Mouse (Mus musculus) T-helper 2 cell (primary cell): Measurements from ENCODE around the gene Rpl10a.
"Not testable (repeated sequence)": the region's sequence is repeated elsewhere in the genome, so short reads cannot be mapped to it uniquely, and the experiment has no call there.

Experiments
- in situ Hi-C: fragments of 300-600 bp; cut with MboI, MseI; formaldehyde crosslinking; loops from one replicate; pipeline ENCODE4 v1.15.1; 2025; ENCODE audit warnings: high pct_unique_total_duplicates

The Rpl10a gene

DNA sequence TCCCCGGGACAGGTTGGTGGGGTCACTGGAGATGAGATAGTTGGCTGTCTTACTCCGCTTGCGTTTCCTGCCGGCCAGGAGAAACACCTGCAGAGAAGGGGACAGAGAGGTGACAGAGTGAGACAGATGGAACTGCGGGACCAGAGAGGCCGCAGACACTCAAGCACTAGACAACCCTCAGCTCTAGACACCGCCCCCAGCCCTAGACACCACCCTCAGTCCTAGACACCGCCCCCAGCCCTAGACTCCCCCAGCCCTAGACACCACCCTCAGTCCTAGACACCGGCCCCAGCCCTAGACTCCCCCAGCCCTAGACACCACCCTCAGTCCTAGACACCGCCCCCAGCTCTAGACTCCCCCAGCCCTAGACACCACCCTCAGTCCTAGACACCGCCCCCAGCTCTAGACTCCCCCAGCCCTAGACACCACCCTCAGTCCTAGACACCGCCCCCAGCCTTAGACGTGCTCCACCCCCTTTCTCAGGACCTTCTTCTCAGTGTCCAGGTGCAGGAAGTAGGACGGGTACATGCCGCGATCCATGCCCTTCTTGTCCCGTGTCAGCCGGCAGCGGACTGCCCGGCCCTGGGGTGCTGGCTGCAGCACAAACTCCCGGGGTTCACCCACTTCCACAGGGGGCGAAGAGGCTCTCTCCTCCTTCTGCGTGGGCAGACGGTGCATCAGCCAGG is 30.4 kb downstream of the Rpl10a start:
- in situ Hi-C loops, result not testable (repeated sequence)

DNA sequence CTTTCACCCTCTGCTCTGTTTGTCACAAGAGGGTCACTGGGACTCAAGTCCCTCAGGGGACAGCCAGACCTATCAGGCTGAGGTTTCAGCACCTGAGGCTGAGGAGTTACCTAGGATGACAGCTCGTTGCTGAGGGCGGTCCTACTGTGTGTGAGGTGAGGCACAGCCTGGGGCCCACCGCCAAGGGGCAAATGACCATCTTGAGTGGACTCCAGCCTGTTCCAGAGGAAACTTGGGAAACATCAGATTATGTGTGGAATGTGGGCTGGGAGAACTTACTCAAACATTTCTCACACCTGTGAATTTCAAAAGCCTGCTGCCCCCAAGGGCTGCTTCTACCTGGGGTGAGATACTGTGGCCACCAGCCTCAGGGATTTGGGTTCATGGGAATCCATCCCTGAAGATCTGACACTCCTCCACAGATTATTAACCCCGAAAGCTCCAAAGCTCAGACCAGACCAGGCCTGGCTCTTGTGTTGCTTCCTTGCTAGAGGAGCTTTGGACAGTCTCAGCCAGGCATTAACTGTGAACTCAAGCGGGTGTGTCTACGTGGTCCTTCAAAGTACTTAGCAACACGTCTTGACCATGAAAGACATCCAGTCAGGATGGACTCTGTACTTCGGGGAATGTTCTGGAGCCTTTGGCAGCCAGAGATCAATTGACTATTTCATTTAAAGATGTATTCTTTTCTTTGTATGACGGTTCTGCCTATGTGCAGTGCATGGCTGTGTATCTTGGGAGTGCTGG is 32.4 kb downstream of the Rpl10a start:
- in situ Hi-C loops, result no loop called here

DNA sequence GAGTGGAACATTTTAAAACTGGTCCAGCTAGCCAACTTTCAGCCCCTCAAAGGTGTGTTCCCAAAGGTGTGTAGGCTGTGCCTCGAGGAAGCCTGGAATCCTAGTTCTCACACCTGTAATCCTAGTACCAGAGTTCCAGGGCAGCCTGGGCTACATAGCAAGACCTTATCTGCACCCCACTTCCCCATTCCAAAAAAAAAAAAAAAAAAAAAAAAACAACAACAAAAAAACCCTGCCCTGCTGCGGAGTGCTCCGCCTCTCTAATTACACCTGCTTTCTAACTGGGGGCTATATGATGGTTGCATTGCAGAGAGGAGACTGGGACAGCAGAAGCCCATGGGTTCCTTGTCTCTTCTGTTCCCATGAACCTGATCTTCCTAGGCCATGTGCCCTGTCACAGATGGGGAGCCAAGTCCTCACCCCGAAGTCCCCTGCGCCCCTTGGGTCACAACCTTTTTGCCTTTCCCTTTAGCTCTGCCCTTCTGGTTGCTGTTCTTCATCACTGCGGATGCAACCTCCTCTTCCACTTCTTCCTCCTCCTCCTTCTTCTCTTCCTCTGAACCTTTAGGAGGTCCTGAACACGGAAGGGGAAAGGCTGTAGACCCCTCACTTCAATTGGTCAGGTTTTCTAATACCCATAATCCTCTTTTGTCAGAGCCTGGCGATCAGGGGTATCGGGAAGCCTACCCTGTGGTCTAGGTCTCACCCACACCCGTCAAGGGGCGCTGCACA is 33.8 kb downstream of the Rpl10a start:
- in situ Hi-C loops, result no loop called here

DNA sequence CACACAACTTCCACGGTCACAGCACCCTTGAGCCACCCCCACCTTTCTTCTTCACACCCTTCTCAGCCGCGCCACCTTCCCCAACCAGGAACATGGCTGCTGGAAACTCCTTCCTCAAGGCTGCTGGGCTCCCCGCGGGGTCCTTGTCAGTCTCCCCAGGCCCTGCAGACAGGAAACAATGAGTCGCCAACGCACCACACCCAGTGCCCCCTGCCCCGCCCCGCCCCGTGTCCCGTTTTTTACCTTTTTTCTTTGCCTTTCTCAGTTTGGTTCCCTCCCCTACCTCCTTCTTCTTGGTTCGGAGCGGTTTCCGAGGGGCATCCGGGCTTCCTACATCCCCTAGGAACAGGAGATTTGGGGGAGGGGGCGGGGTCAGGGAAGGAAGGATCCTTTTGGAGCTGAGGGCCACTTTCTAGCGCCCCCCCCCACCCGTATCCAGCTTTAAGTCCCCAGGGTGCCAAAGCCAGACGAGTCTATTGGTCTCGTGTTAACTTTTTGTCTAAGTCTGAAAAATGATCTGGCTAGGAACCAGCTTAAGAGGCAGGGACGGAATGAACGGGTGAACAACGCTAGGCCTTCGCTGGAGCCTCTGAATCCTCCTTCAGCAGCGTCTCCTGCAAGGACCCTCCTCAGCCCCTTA is 34.5 kb downstream of the Rpl10a start:
- in situ Hi-C loops, result no loop called here

DNA sequence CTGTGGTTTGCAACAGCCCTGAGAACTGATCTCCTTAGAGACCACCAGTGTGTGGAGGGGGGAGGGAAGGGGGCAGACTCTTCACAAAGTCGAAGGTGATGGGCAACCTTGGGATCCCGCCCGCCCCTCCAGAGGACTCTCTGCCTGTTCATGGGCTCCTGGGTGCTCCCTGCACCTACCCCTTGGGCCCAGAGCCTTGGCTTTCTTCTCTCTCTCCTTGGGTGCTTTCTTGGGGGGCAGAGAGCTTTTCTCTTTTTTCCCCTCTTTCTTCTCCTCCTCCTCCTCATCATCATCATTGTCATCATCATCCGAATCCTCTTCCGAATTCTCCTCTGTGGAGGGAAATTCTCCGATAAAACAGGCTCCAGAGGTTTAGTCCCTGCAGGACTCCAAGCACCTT is 35.2 kb downstream of the Rpl10a start:
- in situ Hi-C loops, result no loop called here

DNA sequence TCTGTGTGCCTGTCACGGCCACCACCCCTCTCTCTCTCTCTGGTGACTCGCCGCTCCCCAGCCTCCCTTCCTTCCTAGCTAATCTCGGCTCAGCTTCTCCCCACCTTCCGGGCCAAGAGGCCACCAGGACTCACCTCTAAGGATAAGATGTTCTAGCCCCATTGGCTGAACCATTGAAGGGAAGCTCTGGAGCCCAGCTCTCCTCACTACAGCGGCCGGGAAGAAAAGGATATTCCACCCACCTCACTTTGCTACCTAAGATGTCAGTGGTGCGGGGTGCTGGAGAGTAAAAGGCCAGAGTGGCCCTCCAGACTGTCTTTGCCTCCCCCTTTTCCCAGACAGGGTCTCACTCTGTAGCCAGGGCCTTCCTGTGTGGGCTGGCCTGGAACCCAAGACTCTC is 36.9 kb downstream of the Rpl10a start, which contains the start of gene Tulp1:
Tulp1 (minus strand) TSS at position 101 of the 400 bp plus-strand sequence.
- in situ Hi-C loops, result no loop called here

DNA sequence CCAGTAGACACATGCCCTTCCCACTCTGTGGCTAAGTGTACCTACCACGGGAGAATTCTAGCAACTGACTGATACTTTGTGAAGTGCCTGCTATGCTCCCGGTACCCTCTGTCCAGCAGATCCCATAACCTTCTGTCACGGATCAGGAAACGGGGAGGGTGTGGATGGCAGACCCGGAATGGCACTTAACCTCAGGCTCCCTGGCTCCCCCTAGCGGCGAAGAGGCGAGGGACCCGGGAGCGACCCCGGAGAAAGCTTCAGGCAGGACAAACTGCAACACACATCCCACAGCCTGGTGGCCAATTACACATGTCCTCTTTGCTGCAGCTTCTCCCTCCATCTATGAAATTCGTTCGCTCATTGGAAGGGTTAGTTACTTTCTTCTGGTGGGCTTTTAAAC is 40.2 kb downstream of the Rpl10a start:
- in situ Hi-C loops, result no loop called here

DNA sequence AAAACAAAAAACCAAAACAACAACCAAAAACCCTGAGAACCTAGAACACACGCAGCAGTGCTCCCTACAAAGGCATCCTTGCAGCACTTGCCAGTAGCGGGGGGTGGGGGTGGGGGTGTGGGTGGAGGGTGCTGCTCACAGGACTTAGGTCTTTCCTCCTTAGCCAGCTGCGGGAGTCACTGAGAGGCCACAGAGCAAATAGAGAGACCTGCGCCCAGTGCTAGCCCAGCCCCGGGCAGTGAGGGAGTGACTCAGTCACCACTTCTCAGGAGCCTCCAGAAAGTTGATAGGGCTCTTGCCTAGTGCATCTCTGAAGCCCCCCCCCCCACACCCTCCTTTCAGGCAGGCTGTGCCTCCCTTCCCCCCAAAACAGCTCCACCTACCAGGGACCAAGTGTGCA is 40.8 kb downstream of the Rpl10a start:
- in situ Hi-C loops, result no loop called here

DNA sequence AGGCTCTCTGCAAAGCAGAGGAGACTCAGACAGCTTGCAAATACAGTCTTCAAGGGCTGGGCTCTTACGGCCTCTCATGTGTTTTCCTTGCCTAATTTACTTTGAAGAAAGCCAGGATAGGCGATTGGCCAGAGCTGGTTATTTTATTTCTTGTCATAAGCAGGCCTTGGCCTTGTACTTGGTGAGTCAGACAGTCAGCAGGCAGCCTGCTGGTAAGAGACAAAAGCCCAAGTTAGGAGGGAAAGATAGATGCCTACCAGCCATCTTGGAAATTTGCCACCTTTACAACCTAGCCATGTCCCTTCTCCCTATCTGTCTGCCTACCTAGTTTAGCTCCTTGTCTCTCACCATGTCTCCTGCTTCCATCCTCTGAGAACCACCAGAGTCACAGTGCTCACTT is 43.0 kb downstream of the Rpl10a start:
- in situ Hi-C loops, result no loop called here

DNA sequence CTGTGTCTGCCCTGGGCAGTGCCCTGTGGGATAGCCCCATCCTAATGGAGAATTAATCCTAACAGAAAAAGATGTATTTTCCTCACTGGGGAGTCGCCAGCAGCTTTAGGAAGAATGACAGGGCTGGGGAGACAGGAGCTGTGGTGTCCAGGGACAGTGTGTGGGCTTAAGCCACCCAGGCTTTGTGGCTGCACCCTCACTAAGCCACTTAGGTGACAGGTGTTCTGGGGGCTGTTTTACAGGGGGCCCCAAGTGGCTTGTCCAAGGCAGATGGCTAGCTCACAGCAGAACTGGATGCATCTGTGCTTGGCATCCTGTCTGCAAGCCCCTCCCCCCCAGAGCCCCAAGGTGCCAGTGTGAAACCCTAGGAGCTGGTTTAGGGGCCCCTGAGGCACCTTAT is 43.7 kb downstream of the Rpl10a start:
- in situ Hi-C loops, result no loop called here

DNA sequence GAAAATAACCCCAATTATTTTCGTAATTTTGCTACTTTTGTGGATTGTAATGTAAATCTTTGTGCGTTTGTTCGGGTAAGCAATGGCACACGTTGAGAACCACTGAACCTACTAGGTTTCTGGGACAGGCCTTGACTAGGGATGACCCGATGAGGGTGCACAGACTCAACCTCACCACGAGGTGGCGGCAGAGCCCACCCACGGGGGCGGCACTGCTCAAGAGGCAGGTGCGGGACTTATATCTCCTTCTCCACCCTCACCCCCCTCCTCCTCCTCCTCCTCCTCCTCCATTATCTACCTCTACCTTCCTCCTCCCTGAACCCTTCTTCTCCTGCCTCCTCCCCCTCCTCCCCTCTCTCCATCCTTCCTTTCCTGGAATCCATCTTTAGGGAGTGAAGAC is 45.5 kb downstream of the Rpl10a start:
- in situ Hi-C loops, result no loop called here

DNA sequence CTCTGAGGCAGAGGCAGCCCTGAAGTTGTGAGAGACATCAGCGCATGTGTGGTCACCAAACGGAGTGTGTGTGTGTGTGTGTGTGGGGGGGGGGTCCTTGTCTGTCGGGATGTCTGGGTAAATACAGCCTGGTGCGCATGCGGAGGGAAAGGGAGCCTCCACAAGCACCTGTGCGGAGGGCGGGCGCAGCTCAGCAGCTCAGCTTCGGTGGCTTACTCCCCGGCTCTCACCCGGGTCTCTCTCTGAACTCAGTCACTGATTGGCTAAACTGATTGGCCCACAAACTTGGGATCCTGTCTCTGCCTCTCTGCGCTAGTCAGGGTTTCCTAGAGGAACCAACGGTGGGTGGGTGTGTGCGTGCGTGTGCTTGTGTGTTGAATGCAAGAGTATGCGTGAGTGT is 46.2 kb downstream of the Rpl10a start:
- in situ Hi-C loops, result no loop called here

DNA sequence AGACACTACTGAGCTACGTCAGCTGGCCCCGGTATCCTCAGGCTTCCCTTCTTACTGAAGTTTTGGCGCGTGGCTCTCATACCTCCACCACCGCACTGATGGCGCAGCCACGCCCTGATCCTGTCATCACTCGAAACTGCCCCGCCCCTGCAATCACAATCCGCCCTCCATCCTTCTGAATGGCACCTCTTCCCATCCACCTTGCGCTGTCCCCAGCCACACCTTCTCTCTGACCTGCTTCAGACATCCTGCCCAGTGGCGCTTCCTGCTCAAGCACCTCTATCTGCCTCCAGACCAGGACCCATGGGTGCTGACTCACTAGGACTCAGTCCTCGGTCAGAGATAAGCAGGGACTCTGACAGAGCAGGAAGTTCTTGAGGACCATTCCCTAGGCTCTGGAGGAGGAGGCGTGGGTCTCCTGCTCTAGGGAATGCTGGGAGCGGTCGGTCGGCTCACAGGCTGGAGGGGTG is 47.4 kb downstream of the Rpl10a start:
- in situ Hi-C loops, result no loop called here

DNA sequence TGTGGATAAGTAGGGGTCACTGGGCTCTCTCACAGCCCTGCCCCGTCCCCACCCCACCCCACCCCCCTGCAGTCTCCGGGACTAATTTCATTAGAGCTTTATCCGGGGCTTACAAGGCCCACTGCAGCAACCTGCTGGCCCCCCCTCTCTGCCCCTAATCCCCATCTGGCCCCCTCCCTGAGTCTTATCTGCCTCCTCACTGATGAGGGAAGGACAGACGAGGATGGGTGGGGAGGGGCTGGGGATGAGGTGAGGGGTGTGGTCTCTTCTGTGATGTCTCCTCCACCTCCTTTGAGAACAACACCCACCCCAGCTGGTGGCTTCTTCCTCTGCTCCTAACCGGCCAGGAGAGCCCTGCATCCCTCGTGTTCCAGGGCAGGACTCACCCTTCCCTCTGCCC is 52.0 kb downstream of the Rpl10a start:
- in situ Hi-C loops, result loop anchor here (10.0 kb wide), 1 partner anchor 155 kb away; the partner anchor contains the start of gene Armc12
